Mouse (Mus musculus) adrenal gland, adult 10 weeks (tissue): ENCODE results near the gene Prdx4. TPM values are rescaled to one million over a fixed set of nuclear protein-coding genes. Genes with fewer than 3 reads are reported as not detected.

Source experiments
- polyA plus RNA-seq: library from polyadenylated mRNA; stranded (reverse); fragments of 350-450 nt; fragmentation: Illumina TruSeq; extraction: RNeasy Lipid Tissue Mini Kit (QIAGEN cat#74804); gene quantifications from one replicate; pipeline ENCODE4 v1.2.3, GENCODE M21; 2014; ENCODE audit warnings: low read depth, low replicate concordance

Prdx4 gene
- 60.7 TPM for polyA plus RNA-seq

DNA sequence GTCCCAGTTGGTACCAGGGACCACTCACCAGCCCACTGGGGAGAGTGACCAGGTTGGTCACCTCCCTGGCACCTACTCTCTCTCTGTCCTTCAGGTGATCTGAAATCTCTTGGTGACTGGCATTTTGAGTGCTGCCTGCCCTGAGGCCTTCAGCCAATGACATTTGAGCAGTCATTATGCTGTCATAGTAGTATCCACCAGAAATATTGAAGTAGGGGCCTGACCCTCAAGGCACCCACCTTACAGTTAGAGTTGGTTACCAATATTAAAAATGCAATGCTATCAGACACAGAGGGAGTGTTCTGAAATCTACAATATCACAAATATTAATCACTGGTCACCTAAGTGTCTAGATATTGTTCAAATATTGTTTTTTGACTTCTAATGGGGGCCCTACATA, at the start of gene Prdx4:
Prdx4 (minus strand) TSS at position 101 of the 400 bp plus-strand sequence.

Other genes with a start within 250 kb of the Prdx4 start
- not detected for gene Magea2, start 247.1 kb downstream of the Prdx4 start, polyA plus RNA-seq
- gene Cldn34b2, start 212.3 kb downstream of the Prdx4 start, polyA plus RNA-seq = not detected
- gene Sat1, start 124.3 kb downstream of the Prdx4 start, polyA plus RNA-seq = 238 TPM
- gene Acot9, start 78.3 kb downstream of the Prdx4 start, polyA plus RNA-seq = 156 TPM